Mouse (Mus musculus): Measurements from ENCODE around the gene Icam4. TPM values are rescaled to one million over a fixed set of nuclear protein-coding genes. Genes with fewer than 3 reads are reported as not detected.
A peak's percentile ranks its signal among the peaks of the same experiment; 100 is the strongest.

Icam4 gene
- polyA plus RNA-seq, 1 experiment: 0.21 TPM

DNA sequence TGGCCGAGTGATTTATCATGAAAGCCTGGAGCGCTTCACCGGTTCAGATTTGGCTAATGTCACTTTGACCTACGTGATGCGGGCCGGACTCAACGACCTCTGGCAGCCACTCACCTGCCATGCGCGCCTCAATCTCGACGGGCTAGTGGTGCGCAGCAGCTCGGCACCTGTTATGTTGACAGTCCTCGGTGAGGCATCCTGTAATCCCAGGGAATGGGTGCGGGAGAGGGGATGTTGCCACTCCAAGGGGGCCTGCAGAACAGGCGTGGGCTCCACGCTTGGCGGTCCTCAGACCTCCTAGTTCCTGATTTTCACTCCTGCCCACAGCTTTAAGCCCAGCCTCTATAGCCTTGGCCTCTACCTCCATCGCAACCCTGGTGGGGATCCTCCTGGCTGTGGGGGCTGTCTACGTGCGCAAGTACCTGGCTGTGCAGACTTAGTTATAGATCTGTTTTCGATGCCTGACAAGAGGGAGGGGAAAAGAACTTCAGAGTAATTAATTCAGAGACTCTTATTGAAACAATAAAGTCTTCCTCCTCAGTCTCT is 955 bp downstream of the Icam4 start:
- no peak for TF ChIP-seq POLR2A (IDR thresholded peaks at IDR 0.05; ENCODE audit: control insufficient read depth, low read depth, low read length)
- TF ChIP-seq CTCF (IDR thresholded peaks at IDR 0.05; ENCODE audit: control insufficient read depth, insufficient read depth, insufficient replicate concordance, low read depth, low read length): no peak
- no peaks in the 10 kb centered on the region for H3K36me3 ChIP-seq (ENCODE audit: control insufficient read depth, insufficient read depth, low read length)
- H3K27me3 ChIP-seq (ENCODE audit: control insufficient read depth, insufficient read depth, low read length): no peaks in the 10 kb centered on the region; the same call in 1 of the 2 replicates
- no peak overlapping the region for H3K27ac ChIP-seq (ENCODE audit: control insufficient read depth, insufficient read depth, low read depth, low read length)
- H3K4me3 ChIP-seq (ENCODE audit: control insufficient read depth, low read depth, low read length): peak overlapping the region; percentile 28
- peaks cover 39% of the 10 kb centered on the region for H3K4me1 ChIP-seq (ENCODE audit: control insufficient read depth, insufficient read depth, low read length)

DNA sequence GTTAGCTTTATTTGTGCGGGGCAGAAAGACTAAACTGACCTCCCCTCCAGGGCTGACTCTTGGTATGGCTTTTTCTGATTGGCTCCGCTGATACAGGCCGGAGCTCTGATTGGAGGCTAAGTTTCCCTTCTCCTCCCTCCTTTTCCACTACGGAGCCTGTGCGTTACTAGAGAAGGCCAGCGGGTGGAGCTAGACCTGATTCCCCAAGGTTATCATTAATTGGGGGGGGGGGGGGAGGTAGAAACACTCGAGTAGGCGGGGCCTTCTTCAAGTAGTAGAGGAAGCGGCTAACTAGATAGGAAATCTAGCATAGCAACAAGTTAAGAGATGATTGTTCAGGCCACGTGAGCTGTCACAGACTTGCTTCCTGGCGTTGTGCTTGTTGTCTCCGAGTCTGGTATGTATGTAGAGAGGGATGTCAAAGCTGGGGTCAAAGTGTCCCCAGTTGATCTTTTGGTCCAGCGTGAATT is 1.6 kb downstream of the Icam4 start:
- H3K4me3 ChIP-seq (ENCODE audit: control insufficient read depth, low read depth, low read length): peak overlapping the region; percentile 73
- H3K27ac ChIP-seq (ENCODE audit: control insufficient read depth, insufficient read depth, low read depth, low read length): peak overlapping the region; percentile 33; the same call in 1 of the 2 replicates
- H3K36me3 ChIP-seq (ENCODE audit: control insufficient read depth, insufficient read depth, low read length): no peaks in the 10 kb centered on the region
- H3K4me1 ChIP-seq (ENCODE audit: control insufficient read depth, insufficient read depth, low read length): peaks cover 45% of the 10 kb centered on the region
- H3K27me3 ChIP-seq (ENCODE audit: control insufficient read depth, insufficient read depth, low read length): no peaks in the 10 kb centered on the region; the same call in 1 of the 2 replicates
- TF ChIP-seq POLR2A (IDR thresholded peaks at IDR 0.05; ENCODE audit: control insufficient read depth, low read depth, low read length) (no peak), CTCF (IDR thresholded peaks at IDR 0.05; ENCODE audit: control insufficient read depth, insufficient read depth, insufficient replicate concordance, low read depth, low read length) (no peak; the same call in 1 of the 2 replicates)

DNA sequence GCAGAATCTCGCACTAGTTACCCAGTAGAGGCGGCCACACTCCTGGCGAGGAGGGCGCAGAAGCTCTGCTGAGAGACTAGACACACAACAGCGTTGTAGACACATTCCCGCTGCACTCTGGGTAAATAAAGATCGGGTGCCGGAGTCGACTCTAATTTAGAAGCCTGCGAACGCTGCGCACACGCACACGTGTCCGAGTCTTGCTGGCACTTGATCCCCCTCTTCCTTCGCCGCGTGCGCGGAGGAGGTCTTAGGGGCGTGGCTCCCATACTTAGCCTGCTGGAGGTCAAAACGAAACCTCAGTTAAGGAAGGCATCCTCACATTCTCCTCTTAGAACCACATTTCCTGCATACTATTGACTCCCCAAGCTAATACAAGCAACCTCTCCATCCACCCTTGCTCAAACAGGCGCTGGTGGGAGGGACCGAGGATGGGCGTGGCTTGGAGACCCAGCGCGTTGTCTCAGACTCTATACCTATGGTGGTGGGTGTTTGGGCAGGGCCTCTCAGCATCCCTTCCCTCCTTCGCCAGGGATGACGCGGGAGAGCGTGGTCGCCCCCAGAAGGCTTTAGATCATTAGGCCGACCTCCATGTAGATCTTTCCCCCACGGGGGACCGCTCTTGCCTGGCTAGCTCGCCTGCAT is 2.2 kb downstream of the Icam4 start:
- TF ChIP-seq POLR2A (IDR thresholded peaks at IDR 0.05; ENCODE audit: control insufficient read depth, low read depth, low read length) (no peak), CTCF (IDR thresholded peaks at IDR 0.05; ENCODE audit: control insufficient read depth, insufficient read depth, insufficient replicate concordance, low read depth, low read length) (no peak)
- Histone ChIP-seq H3K4me3 (ENCODE audit: control insufficient read depth, low read depth, low read length) (peak overlapping the region; percentile 73), H3K4me1 (ENCODE audit: control insufficient read depth, insufficient read depth, low read length) (peaks cover 47% of the 10 kb centered on the region), H3K27ac (ENCODE audit: control insufficient read depth, insufficient read depth, low read depth, low read length) (peak overlapping the region; percentile 33; the same call in 1 of the 2 replicates), H3K36me3 (ENCODE audit: control insufficient read depth, insufficient read depth, low read length) (no peaks in the 10 kb centered on the region), H3K27me3 (ENCODE audit: control insufficient read depth, insufficient read depth, low read length) (no peaks in the 10 kb centered on the region; the same call in 1 of the 2 replicates)

DNA sequence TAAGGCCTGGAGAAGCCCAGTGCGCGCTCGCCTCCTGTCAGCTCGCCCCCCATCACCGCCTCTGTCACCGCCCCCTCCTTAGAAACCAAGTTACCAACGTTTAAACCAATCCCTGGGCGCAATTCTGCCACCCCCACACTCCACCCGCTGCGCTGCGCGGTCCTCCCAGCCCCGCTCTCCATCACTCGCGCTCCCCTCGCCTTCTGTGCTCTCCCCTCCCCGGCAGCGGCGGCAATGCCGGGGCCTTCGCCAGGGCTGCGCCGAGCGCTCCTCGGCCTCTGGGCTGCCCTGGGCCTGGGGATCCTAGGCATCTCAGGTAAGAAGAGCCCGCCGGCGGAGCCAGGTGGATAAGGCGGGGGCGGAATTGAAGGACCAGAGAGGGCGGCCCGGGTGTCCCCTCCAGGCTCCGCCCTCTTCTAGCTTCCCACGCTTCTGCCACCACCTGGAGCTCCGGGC is 2.8 kb downstream of the Icam4 start, which contains the start of gene Icam5:
Icam5 (plus strand) TSS at position 178 of the 456 bp plus-strand sequence.
- H3K4me3 ChIP-seq (ENCODE audit: control insufficient read depth, low read depth, low read length): peak within 1 kb of the TSS; percentile 83
- peaks cover 53% of the 10 kb centered on the region for H3K4me1 ChIP-seq (ENCODE audit: control insufficient read depth, insufficient read depth, low read length)
- TF ChIP-seq CTCF (IDR thresholded peaks at IDR 0.05; ENCODE audit: control insufficient read depth, insufficient read depth, insufficient replicate concordance, low read depth, low read length): no peak
- no peak for TF ChIP-seq POLR2A (IDR thresholded peaks at IDR 0.05; ENCODE audit: control insufficient read depth, low read depth, low read length)
- H3K27ac ChIP-seq (ENCODE audit: control insufficient read depth, insufficient read depth, low read depth, low read length): peak within 1 kb of the TSS; percentile 33; the same call in 1 of the 2 replicates
- no peaks in the 10 kb centered on the region for H3K36me3 ChIP-seq (ENCODE audit: control insufficient read depth, insufficient read depth, low read length)
- no peaks in the 10 kb centered on the region; the same call in 1 of the 2 replicates for H3K27me3 ChIP-seq (ENCODE audit: control insufficient read depth, insufficient read depth, low read length)

DNA sequence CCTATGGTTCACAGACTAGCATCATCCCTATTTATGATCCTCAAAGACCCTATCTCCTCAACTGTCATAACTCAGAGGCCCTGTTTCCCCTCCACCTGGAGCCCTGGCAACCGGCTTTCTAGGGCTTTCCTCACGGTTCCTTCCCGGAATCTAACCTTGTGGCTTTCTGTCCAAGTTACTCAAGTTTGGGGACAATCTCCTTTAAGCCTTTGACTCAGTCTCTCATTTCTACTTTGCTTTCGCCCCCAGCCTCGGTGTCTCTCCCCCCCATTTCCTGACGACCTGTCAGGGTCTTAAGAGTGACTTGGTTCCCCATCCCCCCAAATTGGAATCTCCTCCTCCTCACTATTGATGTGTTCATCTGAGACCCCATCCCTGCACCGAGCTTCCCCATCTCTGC is 3.3 kb downstream of the Icam4 start:
- TF ChIP-seq CTCF (IDR thresholded peaks at IDR 0.05; ENCODE audit: control insufficient read depth, insufficient read depth, insufficient replicate concordance, low read depth, low read length): no peak
- no peak for TF ChIP-seq POLR2A (IDR thresholded peaks at IDR 0.05; ENCODE audit: control insufficient read depth, low read depth, low read length)
- no peaks in the 10 kb centered on the region; the same call in 1 of the 2 replicates for H3K27me3 ChIP-seq (ENCODE audit: control insufficient read depth, insufficient read depth, low read length)
- no peaks in the 10 kb centered on the region for H3K36me3 ChIP-seq (ENCODE audit: control insufficient read depth, insufficient read depth, low read length)
- peaks cover 57% of the 10 kb centered on the region for H3K4me1 ChIP-seq (ENCODE audit: control insufficient read depth, insufficient read depth, low read length)
- no peak overlapping the region for H3K27ac ChIP-seq (ENCODE audit: control insufficient read depth, insufficient read depth, low read depth, low read length)
- H3K4me3 ChIP-seq (ENCODE audit: control insufficient read depth, low read depth, low read length): peak overlapping the region; percentile 83

DNA sequence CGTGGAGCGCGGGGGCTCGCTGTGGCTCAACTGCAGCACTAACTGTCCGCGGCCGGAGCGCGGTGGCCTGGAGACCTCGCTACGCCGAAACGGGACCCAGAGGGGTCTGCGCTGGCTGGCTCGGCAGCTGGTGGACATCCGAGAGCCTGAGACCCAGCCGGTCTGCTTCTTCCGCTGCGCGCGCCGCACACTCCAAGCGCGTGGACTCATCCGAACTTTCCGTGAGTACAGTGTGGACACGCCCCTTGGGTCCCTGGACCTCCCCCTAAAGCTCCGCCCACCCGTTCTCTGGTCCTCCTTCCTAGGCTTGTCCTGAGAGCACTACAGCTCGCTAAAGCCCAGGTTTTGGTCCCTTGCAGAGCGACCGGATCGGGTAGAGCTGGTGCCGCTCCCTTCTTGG is 4.0 kb downstream of the Icam4 start:
- H3K4me3 ChIP-seq (ENCODE audit: control insufficient read depth, low read depth, low read length): peak overlapping the region; percentile 83
- no peaks in the 10 kb centered on the region for H3K36me3 ChIP-seq (ENCODE audit: control insufficient read depth, insufficient read depth, low read length)
- TF ChIP-seq CTCF (IDR thresholded peaks at IDR 0.05; ENCODE audit: control insufficient read depth, insufficient read depth, insufficient replicate concordance, low read depth, low read length): no peak
- TF ChIP-seq POLR2A (IDR thresholded peaks at IDR 0.05; ENCODE audit: control insufficient read depth, low read depth, low read length): no peak
- no peaks in the 10 kb centered on the region; the same call in 1 of the 2 replicates for H3K27me3 ChIP-seq (ENCODE audit: control insufficient read depth, insufficient read depth, low read length)
- H3K27ac ChIP-seq (ENCODE audit: control insufficient read depth, insufficient read depth, low read depth, low read length): no peak overlapping the region
- H3K4me1 ChIP-seq (ENCODE audit: control insufficient read depth, insufficient read depth, low read length): peaks cover 60% of the 10 kb centered on the region

DNA sequence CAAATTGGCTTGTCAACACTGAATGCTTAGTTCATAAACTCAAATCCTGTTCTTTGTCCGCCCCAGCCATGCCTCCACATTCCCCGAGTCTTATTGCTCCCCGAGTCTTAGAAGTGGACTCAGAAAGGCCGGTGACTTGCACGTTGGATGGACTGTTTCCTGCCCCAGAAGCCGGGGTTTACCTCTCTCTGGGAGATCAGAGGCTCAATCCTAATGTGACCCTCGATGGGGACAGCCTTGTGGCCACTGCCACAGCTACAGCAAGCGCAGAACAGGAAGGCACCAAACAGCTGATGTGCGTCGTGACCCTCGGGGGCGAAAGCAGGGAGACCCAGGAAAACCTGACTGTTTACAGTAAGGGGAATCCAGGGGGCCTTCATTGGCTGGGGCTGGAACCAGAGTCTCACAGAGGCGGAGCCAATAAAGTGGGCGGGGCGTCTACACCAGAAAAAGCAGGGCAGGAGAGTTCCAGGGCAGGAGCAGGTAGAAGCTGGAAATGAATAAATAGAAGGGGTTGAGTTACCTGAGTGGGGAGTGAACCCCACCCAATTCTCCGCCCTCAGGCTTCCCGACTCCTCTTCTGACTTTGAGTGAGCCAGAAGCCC is 5.4 kb downstream of the Icam4 start:
- no peaks in the 10 kb centered on the region for H3K36me3 ChIP-seq (ENCODE audit: control insufficient read depth, insufficient read depth, low read length)
- H3K27ac ChIP-seq (ENCODE audit: control insufficient read depth, insufficient read depth, low read depth, low read length): no peak overlapping the region
- peaks cover 58% of the 10 kb centered on the region for H3K4me1 ChIP-seq (ENCODE audit: control insufficient read depth, insufficient read depth, low read length)
- no peaks in the 10 kb centered on the region; the same call in 1 of the 2 replicates for H3K27me3 ChIP-seq (ENCODE audit: control insufficient read depth, insufficient read depth, low read length)
- H3K4me3 ChIP-seq (ENCODE audit: control insufficient read depth, low read depth, low read length): no peak overlapping the region
- TF ChIP-seq CTCF (IDR thresholded peaks at IDR 0.05; ENCODE audit: control insufficient read depth, insufficient read depth, insufficient replicate concordance, low read depth, low read length) (no peak), POLR2A (IDR thresholded peaks at IDR 0.05; ENCODE audit: control insufficient read depth, low read depth, low read length) (no peak)

All from testis, adult 2 months (tissue).